Mouse (Mus musculus) left cerebral cortex, adult 18-20 months (tissue): ENCODE measurements around the gene Smdt1. TPM values are rescaled to one million over a fixed set of nuclear protein-coding genes. Genes with fewer than 3 reads are reported as not detected.

Source experiments
- microRNA-seq, 2 experiments: library from miRNA; unstranded; fragments of <30 nt; microRNA quantifications; one replicate each; pipeline ENCODE4 v1.2.0; 2021
- total RNA-seq, 2 experiments: library from RNA; stranded (reverse); gene quantifications; 2 replicates each; pipeline ENCODE4 v1.2.3; 2021

Gene Smdt1
- total RNA-seq, 2 experiments from 2014 or later = 140 to 146 TPM

Small RNA genes lying within 50 kb of the gene (microRNA-seq; reads per million reads assigned to microRNA genes)
- 0 reads per million in 2 experiments for gene Mir7684

Other genes with a start within 250 kb of the Smdt1 start
- 10 to 100 TPM; 11.1 to 12.6 TPM for gene Ccdc134, start 211.0 kb upstream of the Smdt1 start, total RNA-seq
- 100 to 1,000 TPM; 213 to 223 TPM for gene Srebf2, start 191.8 kb upstream of the Smdt1 start, total RNA-seq
- gene Shisa8, start 126.1 kb upstream of the Smdt1 start, total RNA-seq = 1 to 10 TPM; 2.6 to 3.0 TPM
- gene Tnfrsf13c, start 114.6 kb upstream of the Smdt1 start, total RNA-seq = under 1 TPM; 0.26 to 0.49 TPM
- gene Cenpm, start 94.2 kb upstream of the Smdt1 start, total RNA-seq = 1 to 10 TPM; 4.0 to 4.4 TPM
- 100 to 1,000 TPM in 1 of 2 experiments, 10 to 100 TPM in 1; 93.7 to 101 TPM for gene 1500009C09Rik, start 86.6 kb upstream of the Smdt1 start, total RNA-seq
- gene Sept3, start 64.1 kb upstream of the Smdt1 start, total RNA-seq = 100 to 1,000 TPM; 494 to 520 TPM
- gene Wbp2nl, start 40.0 kb upstream of the Smdt1 start, total RNA-seq = not detected
- gene Naga, start within 50 bp of the Smdt1 start, total RNA-seq = 10 to 100 TPM; 29.1 to 30.2 TPM
- under 1 TPM; 0.23 to 0.35 TPM for gene Pheta2, start within 50 bp of the Smdt1 start, total RNA-seq
- 100 to 1,000 TPM; 195 to 198 TPM for gene Ndufa6, start 15.4 kb downstream of the Smdt1 start, total RNA-seq
- gene Cyp2d22, start 41.3 kb downstream of the Smdt1 start, total RNA-seq = 10 to 100 TPM; 36.4 to 40.9 TPM
- under 1 TPM in 1 of 2 experiments, not detected in 1; 0.35 TPM for gene Cyp2d11, start 55.1 kb downstream of the Smdt1 start, total RNA-seq
- under 1 TPM in 1 of 2 experiments, not detected in 1; 0.46 TPM for gene Cyp2d10, start 68.2 kb downstream of the Smdt1 start, total RNA-seq
- gene Cyp2d9, start 94.5 kb downstream of the Smdt1 start, total RNA-seq = not detected
- gene Cyp2d12, start 216.1 kb downstream of the Smdt1 start, total RNA-seq = not detected